Mouse (Mus musculus) heart, adult 2 months (tissue): ENCODE results near the gene Itgb3. TPM values are rescaled to one million over a fixed set of nuclear protein-coding genes. Genes with fewer than 3 reads are reported as not detected.

Experiments
- DNase-seq, 2 experiments: peaks; one replicate each; pipeline ENCODE4 v3.0.0; 2021
- H3K27ac ChIP-seq: fragments of 200-600 bp; 2 replicates; pipeline ENCODE4 v1.8.1; 2022
- H3K27me3 ChIP-seq: fragments of 200-500 bp; 2 replicates; pipeline ENCODE4 v1.6.1; 2012; ENCODE audit warnings: mild to moderate bottlenecking, low read length, inconsistent platforms, mixed read lengths; ENCODE audit not compliant: control insufficient read depth, insufficient read depth
- H3K36me3 ChIP-seq: fragments of 200-500 bp; 2 replicates; pipeline ENCODE4 v1.6.1; 2012; ENCODE audit warnings: low read length, inconsistent platforms; ENCODE audit not compliant: control insufficient read depth, insufficient read depth
- H3K4me1 ChIP-seq: fragments of 200-500 bp; 2 replicates; pipeline ENCODE4 v1.6.1; 2011; ENCODE audit warnings: low read length; ENCODE audit not compliant: control insufficient read depth, insufficient read depth
- H3K4me3 ChIP-seq: fragments of 200-600 bp; 2 replicates; pipeline ENCODE4 v1.8.1; 2022
- H3K79me2 ChIP-seq: fragments of 200-500 bp; replicated peaks from 2 replicates; pipeline ENCODE4 v1.6.1; 2012; ENCODE audit warnings: mild to moderate bottlenecking, inconsistent platforms, low read length, moderate library complexity, mixed read lengths; ENCODE audit not compliant: control insufficient read depth, insufficient read depth
- H3K9ac ChIP-seq: fragments of 200-500 bp; 2 replicates; pipeline ENCODE4 v1.6.1; 2012; ENCODE audit warnings: low read depth, mild to moderate bottlenecking, control low read depth, inconsistent platforms, low read length, mixed read lengths
- CTCF ChIP-seq: fragments of 200-600 bp; IDR thresholded peaks from 2 replicates; pipeline ENCODE4 v1.8.1; 2022; ENCODE audit warnings: antibody characterized with exemption, mild to moderate bottlenecking, moderate library complexity
- EP300 ChIP-seq: fragments of 200-500 bp; IDR thresholded peaks from 2 replicates; pipeline ENCODE4 v1.6.1; 2011; ENCODE audit warnings: low read depth, low read length, control low read depth; ENCODE audit not compliant: insufficient read depth
- POLR2A ChIP-seq: fragments of 200-500 bp; IDR thresholded peaks from 2 replicates; pipeline ENCODE4 v1.6.1; 2011; ENCODE audit warnings: mild to moderate bottlenecking, low read depth, low read length, control low read depth; ENCODE audit not compliant: insufficient read depth
- WGBS: fragments of 180-500 bp; shearing (Covaris S2); methylation state at CpG from one replicate; pipeline ENCODE4 v1.1.7; 2018; 5-methylcytosine and 5-hydroxymethylcytosine counted together
- intact Hi-C: fragments of 180-260 bp; cut with DNase I; formaldehyde crosslinking; loops from one replicate; pipeline ENCODE4 v1.15.1; 2025
- polyA plus RNA-seq: library from polyadenylated mRNA; depleted of rRNA; stranded (reverse); fragments of >200 nt; gene quantifications from 2 replicates; pipeline ENCODE4 v1.2.3, GENCODE M21; 2012
- total RNA-seq, 2 experiments: library from RNA; stranded (reverse); gene quantifications; 2 replicates each; pipeline ENCODE4 v1.2.3; 2021

Itgb3 gene
- total and polyA plus RNA-seq, 3 experiments = 2.3 to 8.1 (median 2.7) TPM

DNA sequence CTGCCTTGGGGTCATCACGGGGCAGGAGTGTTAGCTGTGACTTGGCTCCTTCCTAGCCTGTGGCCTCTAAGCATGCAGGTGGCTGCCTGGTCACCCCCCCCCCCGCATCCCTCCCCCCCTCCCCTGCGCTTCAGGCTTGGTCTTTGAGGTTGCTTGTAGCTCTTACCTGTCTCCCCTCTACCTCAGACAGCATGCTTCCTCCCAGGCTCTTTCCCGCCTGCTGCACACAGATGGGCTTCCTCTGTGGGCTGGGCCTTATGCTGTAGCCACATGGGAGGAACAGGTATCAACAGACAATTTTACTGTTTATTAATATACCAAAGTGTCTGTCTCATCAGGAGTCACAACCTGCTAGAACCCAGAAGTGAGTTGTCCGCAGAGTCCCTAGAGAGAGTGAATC is 38.8 kb downstream of the Itgb3 start:
- Histone ChIP-seq H3K79me2 (no peaks in the 10 kb centered on the region), H3K27ac (no peak overlapping the region), H3K36me3 (no peaks in the 10 kb centered on the region), H3K27me3 (no peaks in the 10 kb centered on the region), H3K4me1 (no peaks in the 10 kb centered on the region), H3K9ac (no peak overlapping the region), H3K4me3 (no peak overlapping the region)
- intact Hi-C loops = loop anchor here (5.0 kb wide), 1 partner anchor 54 kb away; no protein-coding TSS in a partner anchor
- 81% methylated on average over 5 of the region's 5 CpGs for WGBS
- DNase-seq = no peak
- TF ChIP-seq POLR2A (no peak), EP300 (no peak), CTCF (no peak)

GRCm38 (mm10) chr11:104647188-104647867 is 39.5 kb downstream of the Itgb3 start:
- 71% methylated on average over 8 of the region's 8 CpGs for WGBS
- Histone ChIP-seq H3K9ac (no peak overlapping the region), H3K4me1 (no peaks in the 10 kb centered on the region), H3K4me3 (no peak overlapping the region), H3K79me2 (no peaks in the 10 kb centered on the region), H3K36me3 (no peaks in the 10 kb centered on the region), H3K27me3 (no peaks in the 10 kb centered on the region), H3K27ac (no peak overlapping the region)
- intact Hi-C loops = loop anchor here (5.0 kb wide), 1 partner anchor 55 kb away; no protein-coding TSS in a partner anchor
- TF ChIP-seq EP300 (no peak), POLR2A (no peak), CTCF (no peak)
- DNase-seq = no peak

- intact Hi-C loops = loop anchor here (5.0 kb wide), 1 partner anchor 56 kb away; no protein-coding TSS in a partner anchor
- Histone ChIP-seq H3K4me3 (no peak overlapping the region), H3K27me3 (no peaks in the 10 kb centered on the region), H3K4me1 (no peaks in the 10 kb centered on the region), H3K27ac (no peak overlapping the region), H3K9ac (no peak overlapping the region), H3K79me2 (no peaks in the 10 kb centered on the region), H3K36me3 (no peaks in the 10 kb centered on the region)
- TF ChIP-seq EP300 (no peak), CTCF (peak; percentile 67)
- no peak for DNase-seq
- 67% methylated on average over 3 of the region's 3 CpGs for whole genome bisulfite sequencing
These were observed 40.8 kb downstream of the Itgb3 start for GRCm38 (mm10) chr11:104648571-104648970.

- Histone ChIP-seq H3K36me3 (no peaks in the 10 kb centered on the region), H3K9ac (no peak overlapping the region), H3K4me1 (no peaks in the 10 kb centered on the region; the same call in 1 of the 2 replicates), H3K79me2 (no peaks in the 10 kb centered on the region), H3K4me3 (no peak overlapping the region), H3K27me3 (no peaks in the 10 kb centered on the region), H3K27ac (no peak overlapping the region)
- no peak for DNase-seq
- intact Hi-C loops = no loop called here
- TF ChIP-seq CTCF = peak; percentile 25
- TF ChIP-seq POLR2A = no peak
- TF ChIP-seq EP300 = no peak
- WGBS = 95% methylated on average over 4 of the region's 4 CpGs
These were observed 52.8 kb downstream of the Itgb3 start for GRCm38 (mm10) chr11:104660599-104660998.

GRCm38 (mm10) chr11:104661106-104661505 is 53.3 kb downstream of the Itgb3 start:
- Histone ChIP-seq H3K4me3 (no peak overlapping the region), H3K27ac (no peak overlapping the region), H3K27me3 (no peaks in the 10 kb centered on the region), H3K4me1 (no peaks in the 10 kb centered on the region; the same call in 1 of the 2 replicates), H3K36me3 (no peaks in the 10 kb centered on the region), H3K9ac (no peak overlapping the region), H3K79me2 (no peaks in the 10 kb centered on the region)
- WGBS = 80% methylated on average over 5 of the region's 5 CpGs
- TF ChIP-seq EP300 (no peak), CTCF (no peak), POLR2A (no peak)
- DNase-seq = no peak
- intact Hi-C loops = no loop called here

GRCm38 (mm10) chr11:104661531-104662205 is 53.9 kb downstream of the Itgb3 start:
- no peak overlapping the region for H3K4me3 ChIP-seq
- H3K36me3 ChIP-seq = no peaks in the 10 kb centered on the region
- WGBS = 75% methylated on average over 20 of the region's 20 CpGs
- H3K79me2 ChIP-seq = no peaks in the 10 kb centered on the region
- H3K27me3 ChIP-seq = no peaks in the 10 kb centered on the region
- intact Hi-C loops = no loop called here
- H3K27ac ChIP-seq = no peak overlapping the region
- H3K4me1 ChIP-seq = no peaks in the 10 kb centered on the region; the same call in 1 of the 2 replicates
- no peak overlapping the region for H3K9ac ChIP-seq
- no peak for DNase-seq
- no peak for TF ChIP-seq EP300
- TF ChIP-seq POLR2A = no peak
- no peak for TF ChIP-seq CTCF
